Mouse (Mus musculus): Measurements from ENCODE around the gene Apol8.
"Not testable (repeated sequence)": the region's sequence is repeated elsewhere in the genome, so short reads cannot be mapped to it uniquely, and the experiment has no call there.

Gene Apol8

DNA sequence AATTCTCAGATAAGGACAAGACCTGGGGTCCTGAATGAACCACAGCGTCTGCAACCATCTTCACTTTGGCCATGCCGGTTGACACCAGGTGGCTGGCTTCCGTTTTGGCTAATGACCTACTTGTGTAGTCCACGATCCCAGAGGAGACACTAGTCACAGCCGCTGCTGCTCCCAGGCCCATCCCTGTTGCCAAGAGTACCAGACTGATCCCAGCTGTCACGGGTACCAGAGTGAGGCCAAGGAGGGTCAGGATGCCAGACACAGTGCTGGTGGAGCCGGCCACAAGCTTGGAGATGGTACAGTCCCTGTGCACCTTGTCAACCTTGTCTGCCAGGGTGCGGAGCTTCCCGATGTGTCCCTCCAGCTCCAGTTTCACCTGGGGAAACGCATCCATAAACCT is 7.1 kb downstream of the Apol8 start:
- no peak for DNase-seq

DNA sequence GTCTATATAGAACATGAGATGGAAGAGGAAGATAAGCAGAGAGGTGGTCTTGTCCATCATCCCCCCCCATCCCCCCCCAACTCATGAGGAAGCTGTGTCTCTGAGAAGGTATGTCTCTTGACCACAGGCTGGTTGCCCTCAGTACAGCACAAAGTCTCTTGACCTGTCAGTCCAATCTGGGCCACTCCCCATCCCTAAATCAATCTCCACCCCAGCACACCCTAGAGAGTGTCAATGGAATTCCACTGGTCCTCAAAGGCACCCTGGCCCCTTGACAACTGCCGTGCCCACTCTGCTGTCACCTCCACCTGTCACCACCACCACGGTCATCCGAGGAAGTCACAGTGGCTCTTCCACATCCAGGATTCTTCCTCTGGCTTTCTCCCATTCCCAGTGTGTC is 8.4 kb downstream of the Apol8 start:
- DNase-seq: no peak

GRCm38 (mm10) chr15:77746326-77746725 is 10.5 kb downstream of the Apol8 start:
- no peak for DNase-seq

DNA sequence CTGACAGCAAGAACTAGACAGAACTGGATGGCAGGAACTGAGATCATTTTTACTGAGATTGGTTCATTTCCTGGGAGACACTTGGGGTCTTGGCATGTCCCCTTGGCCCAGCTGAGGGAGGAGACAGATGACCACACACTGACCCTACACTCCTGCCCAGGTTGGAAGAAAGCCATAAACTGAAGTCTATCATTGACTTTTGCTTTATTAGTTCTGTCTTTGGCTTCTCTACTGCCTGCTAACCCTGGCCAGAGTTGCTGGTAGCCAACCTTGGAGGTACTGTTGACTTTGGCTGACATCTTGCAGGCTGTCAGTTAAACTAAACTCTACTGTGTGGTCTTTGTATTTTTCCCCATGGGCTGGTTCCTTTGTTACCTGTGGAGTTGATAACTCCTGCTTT is 11.7 kb downstream of the Apol8 start:
- DNase-seq: no peak

DNA sequence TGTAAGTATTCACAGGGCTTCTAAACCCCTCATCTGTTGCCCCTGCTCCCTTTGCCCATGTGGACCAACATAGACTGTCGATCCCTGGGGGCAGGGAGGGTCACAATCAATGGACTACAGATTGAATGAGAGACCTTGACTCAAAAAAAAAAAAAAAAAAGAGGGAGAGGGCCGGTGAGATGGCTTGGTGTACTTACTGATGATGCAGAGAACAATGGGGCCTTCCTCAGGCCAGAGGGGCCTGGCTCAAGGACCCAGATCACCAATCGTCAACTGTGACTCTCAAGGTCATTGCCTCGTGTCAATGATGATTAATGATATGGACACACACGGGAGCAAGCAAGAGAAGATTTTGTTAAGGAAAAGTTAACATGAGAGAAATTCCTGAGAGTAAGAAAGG is 12.2 kb downstream of the Apol8 start:
- no peak for DNase-seq

- DNase-seq: not testable (repeated sequence)
These were observed 15.2 kb downstream of the Apol8 start for GRCm38 (mm10) chr15:77741556-77741955.

DNA sequence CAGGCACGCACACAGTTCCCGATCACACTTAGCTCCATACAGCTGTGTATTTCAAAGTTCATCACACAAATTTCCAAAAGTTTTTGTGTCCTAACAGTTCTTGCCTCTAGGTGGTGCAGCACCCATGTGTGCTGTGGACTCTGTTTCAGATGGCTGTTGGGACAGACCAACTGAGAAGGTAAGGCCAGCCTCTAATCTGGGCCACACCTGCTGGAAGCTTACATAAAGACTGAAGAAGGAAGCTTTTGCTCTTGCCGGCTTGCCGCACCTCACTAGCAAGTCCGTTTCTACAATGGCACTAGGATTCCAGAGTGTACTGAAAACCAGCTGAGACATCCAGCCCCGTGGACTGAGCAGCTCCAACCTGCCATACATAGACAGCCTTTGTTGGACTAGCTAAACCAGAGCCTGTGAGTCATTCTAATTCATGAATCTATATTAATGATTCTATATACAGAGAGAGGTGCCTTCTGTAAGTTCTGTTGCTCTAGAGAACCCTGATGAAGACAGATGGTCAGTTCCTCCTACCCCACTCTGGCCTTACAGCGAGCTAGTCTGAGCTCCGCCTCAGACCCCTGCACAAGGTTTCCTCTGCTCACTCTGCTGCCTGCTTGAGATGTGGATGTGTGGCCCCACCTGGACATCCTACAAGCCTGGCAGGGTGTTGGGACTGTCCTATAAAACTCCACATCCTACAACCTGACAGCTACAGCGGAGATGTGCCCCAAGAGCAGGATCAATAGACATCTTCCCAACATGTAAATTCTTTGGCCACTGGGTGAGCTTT is 16.1 kb downstream of the Apol8 start:
- DNase-seq: peak in 1 of 2 experiments; percentile 22

- not testable (repeated sequence) for DNase-seq
These were observed 22.9 kb downstream of the Apol8 start for GRCm38 (mm10) chr15:77733903-77734302.

DNA sequence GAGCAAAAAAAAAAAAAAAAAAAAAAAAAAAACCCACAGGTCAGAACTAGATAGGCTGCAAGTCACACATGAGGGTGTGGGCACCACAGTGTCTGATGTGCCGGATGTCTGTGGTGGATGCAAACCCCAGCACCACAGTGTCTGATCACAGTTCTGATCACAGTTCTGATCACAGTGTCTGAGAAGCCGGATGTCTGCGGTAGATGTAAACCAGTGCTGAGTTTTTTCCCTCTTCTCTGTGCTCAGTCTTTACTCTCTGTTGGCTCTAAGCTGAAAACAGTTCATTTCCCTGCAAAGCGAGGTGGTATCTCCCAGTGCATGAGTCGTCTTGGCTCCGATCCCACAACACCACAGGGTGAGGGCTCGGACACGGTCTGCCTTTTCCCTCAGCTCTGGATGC is 23.4 kb downstream of the Apol8 start:
- not testable (repeated sequence) for DNase-seq

DNA sequence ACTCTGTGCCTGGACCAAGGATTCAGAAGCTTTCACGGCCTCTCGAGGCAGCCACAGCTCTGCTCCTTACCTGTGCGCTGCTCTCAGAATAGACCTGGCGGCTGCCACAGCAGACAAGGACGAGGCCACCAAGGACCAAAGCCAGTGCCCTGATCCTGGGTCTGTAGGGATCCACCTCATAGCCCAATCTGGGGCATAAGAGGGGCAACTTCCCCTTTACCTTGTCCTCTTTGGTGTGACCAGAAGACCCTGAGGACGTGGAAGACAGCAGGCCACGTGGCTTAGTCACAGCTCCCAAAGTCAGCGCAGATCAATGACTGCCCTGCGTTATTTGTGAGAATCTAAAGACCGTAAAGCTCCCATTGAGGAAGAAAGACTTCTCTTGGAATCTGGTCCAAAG is 24.0 kb downstream of the Apol8 start:
- not testable (repeated sequence) for DNase-seq

DNA sequence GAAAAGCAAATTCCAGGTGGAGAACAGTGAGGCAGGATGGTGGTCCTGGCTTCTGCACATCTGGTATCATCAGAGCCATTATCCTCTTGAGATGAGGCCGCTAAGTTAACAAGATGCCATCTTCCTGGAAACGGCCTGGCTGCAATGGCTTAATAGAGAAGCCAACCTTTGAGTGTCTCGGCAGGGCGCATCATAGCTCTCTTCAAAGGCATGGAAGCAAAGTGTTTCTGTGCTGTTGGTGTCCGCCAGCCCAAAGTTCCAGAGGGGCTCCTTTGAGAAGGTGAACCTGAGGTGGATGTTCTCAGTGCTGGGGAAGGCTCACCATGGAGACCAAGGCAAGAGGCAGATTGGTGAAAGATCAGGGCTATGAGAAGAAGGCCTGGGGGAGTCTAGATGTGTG is 25.2 kb downstream of the Apol8 start:
- DNase-seq: no peak

DNA sequence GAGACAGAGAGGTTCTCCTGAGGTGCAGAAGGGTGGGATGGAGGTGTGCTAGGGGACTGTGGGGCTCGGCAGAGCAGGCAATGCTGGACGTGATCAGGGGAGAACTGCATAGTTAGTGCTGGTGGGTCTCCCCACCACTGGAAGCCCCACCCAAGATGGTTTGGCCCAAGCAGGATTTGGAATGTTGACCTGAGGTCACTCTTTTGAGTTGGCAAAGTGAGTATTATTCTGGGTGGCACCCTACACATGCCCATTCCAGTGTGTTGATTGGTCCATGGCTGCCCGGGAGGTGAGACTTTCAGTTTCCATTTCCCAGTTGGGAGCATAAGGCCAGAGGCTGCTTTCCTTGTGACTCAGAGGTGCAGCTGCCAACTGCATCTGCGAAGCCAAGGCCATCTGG is 28.1 kb downstream of the Apol8 start, which contains the start of gene Apol9b:
Gene Apol9b (plus strand): TSS at position 301 of the 400 bp plus-strand sequence.
- DNase-seq: not testable (repeated sequence)

DNA sequence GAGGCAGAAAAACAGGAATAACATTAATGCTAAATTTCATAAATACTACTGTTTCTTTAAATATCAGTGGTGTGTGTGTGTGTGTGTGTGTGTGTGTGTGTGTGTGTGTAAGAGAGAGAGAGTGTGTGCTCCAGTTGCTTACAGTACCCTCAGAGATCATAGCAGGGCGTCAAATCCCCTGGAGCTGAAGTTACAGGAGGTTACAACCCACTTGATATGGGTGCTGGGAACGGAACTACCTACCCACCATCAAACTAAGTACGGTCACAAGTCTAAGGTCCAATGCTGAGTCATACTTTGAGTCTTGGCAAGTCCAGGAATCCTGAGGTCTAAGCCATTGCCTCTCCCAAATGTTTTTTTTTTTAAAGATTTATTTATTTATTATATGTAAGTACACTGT is 29.1 kb downstream of the Apol8 start:
- DNase-seq: not testable (repeated sequence)

- not testable (repeated sequence) for DNase-seq
These were observed 29.7 kb downstream of the Apol8 start for GRCm38 (mm10) chr15:77727139-77727538.

- DNase-seq: peak in 1 of 2 experiments; percentile 30
These were observed 31.3 kb downstream of the Apol8 start for GRCm38 (mm10) chr15:77725393-77726020.

- not testable (repeated sequence) for DNase-seq
These were observed 32.4 kb downstream of the Apol8 start for GRCm38 (mm10) chr15:77724208-77724911.

DNA sequence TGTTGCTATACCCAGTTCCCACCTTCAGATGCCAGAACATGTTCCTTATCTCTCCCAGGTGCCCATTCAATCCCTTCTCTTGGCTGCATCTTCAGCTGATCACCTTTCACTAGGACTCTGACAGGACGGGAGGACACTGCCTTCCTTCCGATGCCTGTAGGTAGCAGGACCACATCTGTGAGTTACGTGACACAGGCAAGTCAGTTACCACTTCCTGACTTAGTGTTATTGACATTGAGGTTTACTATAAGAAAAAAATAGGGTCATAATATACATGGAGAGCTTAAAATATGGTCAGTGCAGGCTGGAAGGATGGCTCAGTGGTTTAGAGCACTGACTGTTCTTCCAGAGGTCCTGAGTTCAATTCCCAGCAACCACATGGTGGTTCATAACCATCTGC is 35.3 kb downstream of the Apol8 start:
- DNase-seq: not testable (repeated sequence)

DNA sequence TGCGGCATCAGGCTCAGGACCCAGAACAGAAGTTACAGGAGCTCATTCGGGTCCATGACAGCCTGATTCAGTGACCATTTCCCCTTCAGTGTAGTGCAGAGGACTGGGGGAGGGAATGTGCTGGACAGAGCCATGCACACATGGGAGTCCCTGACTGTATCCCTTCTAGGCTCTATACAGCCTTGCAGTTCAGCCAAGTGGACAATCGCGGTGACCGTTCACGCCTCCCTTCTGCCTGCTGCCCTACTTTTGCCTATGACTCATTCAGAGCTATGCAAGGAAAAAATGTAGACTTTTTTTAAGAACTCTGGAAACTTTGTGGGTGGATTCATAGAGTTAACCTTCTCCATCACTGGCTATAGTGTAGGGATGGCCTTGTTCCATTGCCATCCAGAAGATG is 38.6 kb downstream of the Apol8 start:
- DNase-seq: not testable (repeated sequence)

DNA sequence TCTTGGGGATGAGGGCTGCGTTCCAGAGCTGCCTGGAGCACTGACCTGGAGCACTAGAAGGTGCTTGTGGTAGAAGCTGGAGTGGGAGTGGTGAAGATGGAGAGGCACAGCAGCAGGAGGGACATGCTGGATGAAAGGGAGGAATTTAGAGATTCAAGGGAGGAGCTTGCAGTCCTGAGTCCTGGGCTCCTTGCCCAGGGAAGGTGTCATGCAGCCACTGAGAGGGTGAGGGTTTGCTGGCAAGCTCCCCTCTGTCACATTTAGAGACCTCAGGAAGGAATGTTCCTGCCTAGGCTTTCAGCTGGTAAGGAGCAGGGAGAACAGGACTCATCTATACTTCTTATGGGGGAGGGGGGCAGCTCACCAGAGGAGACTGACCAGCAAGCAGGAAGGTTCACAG is 47.9 kb downstream of the Apol8 start:
- DNase-seq: not testable (repeated sequence)

GRCm38 (mm10) chr15:77705306-77705705 is 51.5 kb downstream of the Apol8 start:
- not testable (repeated sequence) for DNase-seq

DNA sequence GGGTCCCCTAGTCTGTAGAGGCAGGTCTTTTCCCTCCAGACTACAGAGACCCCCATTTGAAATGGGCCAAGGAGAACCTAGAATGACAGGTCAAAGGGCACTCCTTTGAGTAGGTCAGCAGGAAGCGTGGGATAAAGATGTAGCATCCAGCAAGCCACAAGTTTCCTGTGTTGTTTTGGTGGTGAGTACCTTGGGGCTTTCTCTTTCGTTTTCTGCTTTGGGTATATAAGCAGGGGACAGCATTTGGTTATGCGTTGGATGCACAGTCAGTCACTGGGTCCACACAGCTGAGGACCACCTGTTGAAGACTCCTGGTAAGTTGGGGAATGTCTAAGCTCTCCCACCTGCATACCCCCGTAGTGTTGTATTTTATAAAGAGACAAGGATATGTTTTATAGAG is 58.1 kb downstream of the Apol8 start, which contains the start of gene Apol7e:
Gene Apol7e (plus strand): TSS at position 202 of the 400 bp plus-strand sequence.
- DNase-seq: not testable (repeated sequence)
